ENCODE assay signal across 10 mouse cellular contexts in genomic region chr7:71311411-71311810, GRCm38 (mm10). TPM values are rescaled to one million over a fixed set of nuclear protein-coding genes. Genes with fewer than 3 reads are reported as not detected.
DNase-seq lines count a peak whose midpoint lies in the region; ATAC-seq and TF ChIP-seq lines count a peak whose summit lies in the region.
"Had no signal": no experiment of that assay in that cellular context is flagged by ENCODE, and none has a peak within 500 bp of the region (broad histone marks: within the 10 kb centered on the region; RNA-seq: fewer than 3 reads in every experiment).

No protein-coding gene starts in this region.

- no peak for ATAC-seq in intestine, embryonic 14.5 days (replicated peaks; ENCODE audit: low FRiP score, low TSS enrichment, low read depth)
- no peak for ATAC-seq in intestine, postnatal 0 days
- ATAC-seq in heart, embryonic 15.5 days (replicated peaks; ENCODE audit: insufficient number of reproducible peaks, insufficient read depth, low FRiP score, low read depth), result peak; percentile 66; the same call in 1 of the 2 replicates
- no peak for ATAC-seq in neural tube, embryonic 13.5 days (ENCODE audit: low read depth)
- ATAC-seq: forebrain, embryonic 15.5 days had no signal

- no peak overlapping the region for H3K9ac ChIP-seq in intestine, embryonic 14.5 days (ENCODE audit: low read length)
- H3K9ac ChIP-seq in intestine, postnatal 0 days (ENCODE audit: low read depth, low read length), result no peak overlapping the region
- H3K9ac ChIP-seq in heart, embryonic 15.5 days, result no peak overlapping the region
- no peak overlapping the region for H3K9ac ChIP-seq in neural tube, embryonic 13.5 days
- H3K9ac ChIP-seq: forebrain, embryonic 15.5 days; liver, embryonic 15.5 days had no signal

- H3K9me3 ChIP-seq in intestine, embryonic 14.5 days (ENCODE audit: control insufficient read depth, low read length), result no peaks in the 10 kb centered on the region
- H3K9me3 ChIP-seq in intestine, postnatal 0 days (ENCODE audit: control insufficient read depth), result no peaks in the 10 kb centered on the region
- H3K9me3 ChIP-seq in heart, embryonic 15.5 days (replicated peaks), result no peaks in the 10 kb centered on the region
- no peaks in the 10 kb centered on the region for H3K9me3 ChIP-seq in neural tube, embryonic 13.5 days
- H3K9me3 ChIP-seq: forebrain, embryonic 15.5 days; liver, embryonic 15.5 days had no signal

- peaks cover 6% of the 10 kb centered on the region; the same call in 1 of the 2 replicates for H3K4me1 ChIP-seq in intestine, embryonic 14.5 days (replicated peaks; ENCODE audit: control insufficient read depth, insufficient read depth, low read length)
- H3K4me1 ChIP-seq in intestine, postnatal 0 days (replicated peaks; ENCODE audit: control insufficient read depth, insufficient read depth, low read length), result no peaks in the 10 kb centered on the region
- H3K4me1 ChIP-seq in heart, embryonic 15.5 days (replicated peaks), result 0 out of 2 replicates have a peak, but pooled peaks cover 3% of the 10 kb centered on the region
- H3K4me1 ChIP-seq in neural tube, embryonic 13.5 days (replicated peaks), result peaks cover 17% of the 10 kb centered on the region
- H3K4me1 ChIP-seq: forebrain, embryonic 15.5 days; liver, embryonic 15.5 days had no signal

- H3K27me3 ChIP-seq in intestine, embryonic 14.5 days (replicated peaks; ENCODE audit: control insufficient read depth, insufficient read depth, low read length), result no peaks in the 10 kb centered on the region
- no peaks in the 10 kb centered on the region for H3K27me3 ChIP-seq in intestine, postnatal 0 days (replicated peaks; ENCODE audit: control insufficient read depth, insufficient read depth, low read length)
- no peaks in the 10 kb centered on the region for H3K27me3 ChIP-seq in heart, embryonic 15.5 days
- no peaks in the 10 kb centered on the region for H3K27me3 ChIP-seq in neural tube, embryonic 13.5 days
- H3K27me3 ChIP-seq: forebrain, embryonic 15.5 days; liver, embryonic 15.5 days had no signal

- TF ChIP-seq CTCF in intestine, postnatal 0 days (IDR thresholded peaks at IDR 0.05; ENCODE audit: low read depth), result no peak

- no peak for DNase-seq in intestine, embryonic 14.5 days (ENCODE audit: low spot score)
- peak; percentile 70 to 86 for DNase-seq in kidney, postnatal 36 days
- no peak for DNase-seq in layer of hippocampus, adult 9-11 months
- DNase-seq in layer of hippocampus, postnatal 25 days (ENCODE audit: extremely low spot score in 1 of 2, low spot score in 1 of 2), result no peak
- no peak for DNase-seq in ovary, postnatal 10 days (ENCODE audit: low spot score)

- H3K36me3 ChIP-seq in intestine, embryonic 14.5 days (ENCODE audit: control insufficient read depth, insufficient read depth, low read length), result no peaks in the 10 kb centered on the region
- no peaks in the 10 kb centered on the region for H3K36me3 ChIP-seq in intestine, postnatal 0 days (ENCODE audit: control insufficient read depth, insufficient read depth)
- no peaks in the 10 kb centered on the region for H3K36me3 ChIP-seq in heart, embryonic 15.5 days
- H3K36me3 ChIP-seq in neural tube, embryonic 13.5 days, result no peaks in the 10 kb centered on the region
- H3K36me3 ChIP-seq: forebrain, embryonic 15.5 days; liver, embryonic 15.5 days had no signal

- H3K4me3 ChIP-seq in intestine, embryonic 14.5 days (ENCODE audit: low read depth, low read length), result no peak overlapping the region
- H3K4me3 ChIP-seq in intestine, postnatal 0 days (ENCODE audit: low read depth, low read length), result no peak overlapping the region
- no peak overlapping the region for H3K4me3 ChIP-seq in heart, embryonic 15.5 days
- H3K4me3 ChIP-seq in neural tube, embryonic 13.5 days, result no peak overlapping the region
- H3K4me3 ChIP-seq: forebrain, embryonic 15.5 days; liver, embryonic 15.5 days had no signal

- H3K4me2 ChIP-seq in intestine, embryonic 14.5 days (ENCODE audit: low read length), result no peak overlapping the region
- H3K4me2 ChIP-seq in intestine, postnatal 0 days (replicated peaks; ENCODE audit: low read depth), result no peak overlapping the region
- no peak overlapping the region for H3K4me2 ChIP-seq in heart, embryonic 15.5 days
- H3K4me2 ChIP-seq in neural tube, embryonic 13.5 days, result no peak overlapping the region
- H3K4me2 ChIP-seq: forebrain, embryonic 15.5 days; liver, embryonic 15.5 days had no signal

- WGBS in intestine, embryonic 14.5 days, result 28% methylated on average over 11 of the region's 11 CpGs
- 53% methylated on average over 11 of the region's 11 CpGs for WGBS in intestine, postnatal 0 days
- 46% methylated on average over 11 of the region's 11 CpGs for WGBS in heart, embryonic 15.5 days
- 38% methylated on average over 11 of the region's 11 CpGs for WGBS in neural tube, embryonic 13.5 days

- H3K27ac ChIP-seq in intestine, embryonic 14.5 days (ENCODE audit: low read depth), result 0 out of 2 replicates have a peak overlapping the region, but pooled peaks have one; percentile 9
- H3K27ac ChIP-seq in intestine, postnatal 0 days (ENCODE audit: low read depth, low read length), result no peak overlapping the region
- peak overlapping the region; percentile 48 for H3K27ac ChIP-seq in heart, embryonic 15.5 days
- H3K27ac ChIP-seq in neural tube, embryonic 13.5 days (replicated peaks), result peak overlapping the region; percentile 23; the same call in 1 of the 2 replicates
- H3K27ac ChIP-seq: forebrain, embryonic 15.5 days; liver, embryonic 15.5 days had no signal

RNA-seq across cellular contexts. Expression of gene Gm10295, which starts 39.9 kb away (rescaled TPM):
- polyA plus RNA-seq in intestine, embryonic 14.5 days (2014; fragmentation: Nextera tagmentation; extraction: Ambion mirVana), result not detected in 2 replicates
- not detected in 2 replicates for polyA plus RNA-seq in intestine, postnatal 0 days (2015; fragmentation: Nextera tagmentation; extraction: Ambion mirVana)
- polyA plus RNA-seq in heart, embryonic 15.5 days (2015; fragmentation: Nextera tagmentation; extraction: Ambion mirVana), result not detected in 2 replicates
- polyA plus RNA-seq in neural tube, embryonic 13.5 days (2015; fragmentation: Nextera tagmentation; extraction: Ambion mirVana), result not detected in 2 replicates
- not detected for total RNA-seq in layer of hippocampus, postnatal 25 days (2021)
- polyA plus RNA-seq: forebrain, embryonic 15.5 days; liver, embryonic 15.5 days had no signal

Comparison
In these comparisons a context has a peak if more than half of its experiments do, and no peak if none do; other contexts are left out.
1. DNase-seq: peak in kidney, postnatal 36 days (2 of 2); none in intestine, embryonic 14.5 days (single experiment), layer of hippocampus, adult 9-11 months (single experiment), layer of hippocampus, postnatal 25 days (0 of 2) and ovary, postnatal 10 days (single experiment).